Mouse (Mus musculus) right cerebral cortex, adult 18-20 months (tissue): Measurements from ENCODE around the gene AC134908.4.
"Not testable (repeated sequence)": the region's sequence is repeated elsewhere in the genome, so short reads cannot be mapped to it uniquely, and the experiment has no call there.

Source experiments
- DNase-seq: peaks from one replicate; pipeline ENCODE4 v3.0.0; 2022; ENCODE audit warnings: mixed read lengths

Gene AC134908.4

DNA sequence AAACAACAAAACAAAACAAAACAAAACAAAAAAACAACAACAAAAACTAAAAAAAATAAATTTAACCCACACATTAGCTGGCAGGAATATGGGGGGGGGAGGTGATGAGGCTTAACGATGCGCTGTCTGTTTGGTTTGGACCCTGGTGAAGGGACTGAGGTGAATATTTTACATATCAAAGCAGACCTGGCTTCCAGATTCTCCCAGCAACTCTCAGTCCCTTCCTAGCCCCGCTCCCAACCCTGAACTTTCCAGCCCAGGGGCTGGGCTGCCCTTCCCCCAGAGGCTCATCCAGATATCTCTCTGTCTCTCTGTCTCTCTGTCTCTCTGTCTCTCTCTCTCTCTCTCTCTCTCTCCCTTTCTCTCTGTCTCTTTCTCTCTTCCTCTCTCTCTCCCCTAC lies 32.9 kb downstream of the AC134908.4 start:
- DNase-seq: no peak

DNA sequence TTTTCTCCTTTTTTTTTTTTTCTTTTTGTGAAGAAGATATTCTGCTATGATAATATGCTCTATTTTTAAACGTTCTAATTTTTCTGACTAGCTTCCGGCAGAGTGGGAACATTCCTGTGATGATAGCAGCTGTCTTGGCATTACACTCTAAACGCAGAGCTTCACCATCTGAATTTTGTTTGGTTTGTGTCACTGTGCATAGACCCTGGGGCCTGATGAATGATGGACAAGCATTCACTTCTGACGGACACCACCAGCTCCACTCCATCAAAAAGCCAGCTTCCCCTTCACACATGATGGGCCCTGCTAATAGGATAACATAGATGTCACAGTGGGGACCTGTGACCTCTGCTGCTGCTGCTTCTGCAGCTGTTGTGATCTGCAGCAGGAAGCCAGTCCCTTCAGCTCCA lies 33.9 kb downstream of the AC134908.4 start:
- peak; percentile 59 for DNase-seq

DNA sequence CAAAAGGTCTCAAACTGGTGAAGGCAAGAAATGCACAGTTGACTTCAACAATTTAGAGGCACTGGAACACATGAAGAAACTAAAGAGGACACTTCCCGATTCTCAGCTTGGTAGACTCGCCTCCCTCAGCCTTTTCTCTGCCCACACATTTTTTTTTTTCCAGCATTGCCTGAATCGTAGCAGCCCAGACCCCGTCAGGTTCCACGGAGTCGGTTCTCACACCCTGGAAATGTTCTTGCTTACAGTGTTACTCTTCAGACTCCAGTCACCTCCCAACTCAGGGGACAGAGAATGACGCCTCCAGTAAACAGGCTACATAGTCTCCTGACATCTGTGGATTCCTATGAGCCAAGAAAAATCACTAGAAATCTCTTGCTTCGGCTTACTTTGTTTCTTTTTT lies 35.3 kb downstream of the AC134908.4 start:
- DNase-seq: peak; percentile 61

DNA sequence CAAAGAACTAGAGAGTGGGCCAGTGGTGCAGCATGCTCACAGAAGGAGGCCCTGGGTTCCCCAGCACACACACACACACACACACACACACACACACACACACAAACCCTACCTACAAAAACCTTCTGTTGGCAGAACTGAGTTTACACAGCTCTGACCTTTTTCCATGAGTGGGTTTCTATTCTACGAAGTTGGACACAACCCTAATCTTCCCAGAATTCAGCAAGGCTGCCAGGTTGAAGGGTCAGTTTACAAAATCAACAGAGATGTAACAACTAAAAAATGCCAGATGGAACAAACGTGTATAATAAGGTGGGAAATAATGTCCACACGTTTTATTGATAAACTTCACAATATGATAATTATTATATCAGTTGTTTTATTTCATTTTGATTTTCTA lies 37.8 kb downstream of the AC134908.4 start:
- DNase-seq: no peak

DNA sequence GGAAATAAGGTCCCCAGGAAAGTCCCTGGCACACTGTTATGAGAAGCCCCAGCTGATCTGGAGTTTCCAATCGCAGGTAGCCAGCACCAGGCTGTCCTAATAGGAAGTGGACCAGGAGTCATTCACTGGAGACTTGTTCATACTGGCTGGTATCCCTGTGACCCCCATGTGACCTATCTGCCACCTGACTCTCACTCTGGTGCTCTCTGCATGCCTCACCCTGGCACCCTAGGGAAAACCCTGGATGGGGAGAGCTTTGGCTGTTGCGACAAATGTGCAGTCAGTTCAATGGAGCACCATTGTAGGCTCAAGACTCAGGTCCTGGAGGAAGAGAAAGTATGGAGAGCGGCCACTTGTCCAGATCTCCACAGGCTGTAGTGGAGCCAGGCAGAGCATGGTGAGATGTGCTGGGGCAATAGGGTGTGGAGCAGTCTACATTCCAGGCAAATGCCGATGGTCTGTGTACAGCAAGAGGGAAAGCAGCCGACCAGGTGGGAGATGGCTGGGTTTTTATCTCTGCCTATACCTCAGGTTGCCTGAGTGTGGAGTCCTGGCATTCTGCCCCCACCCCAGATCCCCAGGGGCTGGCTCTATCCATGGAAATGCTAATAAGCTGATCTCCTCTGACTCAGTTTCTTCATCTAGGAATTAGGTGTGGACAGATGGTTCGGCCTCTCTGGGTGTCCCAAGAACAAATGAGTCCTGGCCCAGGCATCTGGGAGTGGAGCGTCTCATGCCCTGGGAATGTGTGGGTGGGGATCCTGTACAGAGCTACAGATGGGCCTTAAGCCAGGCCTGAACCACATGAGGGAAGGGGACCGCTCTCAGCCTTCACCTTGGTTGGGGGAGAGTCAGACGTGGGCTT lies 38.8 kb downstream of the AC134908.4 start:
- DNase-seq: no peak

DNA sequence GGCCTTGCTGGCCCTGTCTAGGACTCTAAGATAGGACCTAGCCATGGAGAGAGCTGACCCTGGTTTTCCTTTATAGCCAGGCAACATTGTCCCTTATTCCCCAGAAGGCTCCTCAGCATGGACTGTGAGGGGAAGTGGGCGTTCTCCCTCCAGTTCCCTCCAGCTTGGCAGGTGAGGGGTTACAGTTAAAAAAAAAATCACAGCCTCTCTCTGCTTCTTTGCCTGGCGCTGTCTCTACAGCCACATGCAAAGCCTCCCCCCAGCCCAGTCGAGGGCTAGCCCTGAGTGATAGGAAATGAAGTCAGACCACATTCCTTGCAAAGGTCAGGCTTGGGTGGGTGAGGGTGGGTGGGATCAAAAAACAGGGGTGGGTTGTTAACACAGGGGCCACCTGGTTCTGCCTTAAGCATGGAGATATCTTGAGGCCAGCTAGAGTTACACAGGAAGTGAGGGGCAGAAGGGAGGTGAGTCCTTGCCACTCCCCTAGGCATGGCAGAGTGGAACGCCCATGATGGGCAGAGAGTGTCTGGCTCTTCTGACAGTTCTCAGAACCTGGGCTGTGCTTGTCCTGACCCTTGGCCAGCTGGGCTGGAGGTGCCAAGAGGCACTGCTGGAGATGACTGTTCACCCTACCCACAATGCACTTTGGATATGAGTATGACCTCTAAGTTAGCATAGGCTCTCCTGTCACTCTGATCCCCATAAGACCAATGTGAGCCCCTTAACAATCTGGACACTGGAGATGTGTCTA lies 39.7 kb downstream of the AC134908.4 start:
- no peak for DNase-seq

DNA sequence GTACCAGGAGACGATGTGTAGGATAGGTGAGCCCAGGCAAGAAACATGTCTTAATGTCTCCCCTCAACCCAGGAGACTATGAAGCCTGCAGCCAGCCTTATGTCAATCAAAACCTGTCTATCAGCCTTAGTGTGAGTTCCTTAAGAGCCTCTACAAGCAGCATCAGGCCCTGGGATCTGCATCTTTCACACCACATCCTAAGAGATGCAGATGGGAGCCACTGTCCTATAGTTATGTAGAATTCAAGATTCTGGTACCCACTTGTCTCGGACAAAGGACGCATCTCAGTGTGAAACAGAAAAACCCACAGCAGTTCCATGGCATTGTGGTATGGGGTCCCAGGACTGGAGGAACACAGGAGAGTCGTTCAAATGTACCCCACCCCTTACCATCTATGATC lies 40.4 kb downstream of the AC134908.4 start:
- no peak for DNase-seq

DNA sequence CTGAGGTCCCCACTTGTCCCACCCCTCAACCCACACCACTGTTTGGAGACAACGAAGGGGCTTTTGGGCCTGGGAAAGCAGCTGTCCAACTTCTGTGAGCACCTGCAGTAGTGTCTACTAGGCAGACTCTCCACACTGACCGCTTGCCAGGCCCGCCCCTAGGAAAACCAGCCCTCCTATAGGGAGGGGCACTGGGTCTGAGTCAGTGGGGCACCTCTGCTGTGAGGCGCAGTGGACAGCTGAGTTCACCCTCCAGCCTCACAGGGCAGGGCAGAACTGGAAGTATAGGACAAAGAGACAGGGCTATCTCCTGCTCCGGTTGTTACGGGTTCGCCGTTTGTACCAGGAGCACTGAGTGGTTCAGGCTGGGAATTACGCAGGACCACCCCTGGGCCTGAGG lies 41.2 kb downstream of the AC134908.4 start, which contains the start of gene Msln:
TSS of gene Msln (minus strand) at position 138 of the 400 bp plus-strand sequence.
- no peak for DNase-seq

DNA sequence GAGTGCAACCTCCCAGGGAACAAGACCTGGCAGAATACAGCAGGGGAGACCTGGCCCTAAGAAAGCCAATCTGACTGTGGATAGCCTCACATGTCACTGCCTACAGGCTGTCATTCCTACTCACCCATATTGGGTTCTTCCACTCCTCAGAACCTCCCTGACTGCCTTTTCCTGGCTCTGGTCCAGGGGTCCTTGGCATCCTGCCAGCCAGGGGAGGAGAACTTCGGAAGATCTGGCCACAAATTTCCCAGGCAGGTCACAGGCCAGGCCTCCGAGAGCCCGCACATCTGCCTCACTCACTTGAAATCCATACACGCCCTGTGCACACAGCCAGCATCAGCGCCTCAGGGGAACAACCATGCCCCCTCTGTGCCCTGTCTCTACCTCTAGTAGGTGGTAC lies 44.0 kb downstream of the AC134908.4 start:
- DNase-seq: no peak

DNA sequence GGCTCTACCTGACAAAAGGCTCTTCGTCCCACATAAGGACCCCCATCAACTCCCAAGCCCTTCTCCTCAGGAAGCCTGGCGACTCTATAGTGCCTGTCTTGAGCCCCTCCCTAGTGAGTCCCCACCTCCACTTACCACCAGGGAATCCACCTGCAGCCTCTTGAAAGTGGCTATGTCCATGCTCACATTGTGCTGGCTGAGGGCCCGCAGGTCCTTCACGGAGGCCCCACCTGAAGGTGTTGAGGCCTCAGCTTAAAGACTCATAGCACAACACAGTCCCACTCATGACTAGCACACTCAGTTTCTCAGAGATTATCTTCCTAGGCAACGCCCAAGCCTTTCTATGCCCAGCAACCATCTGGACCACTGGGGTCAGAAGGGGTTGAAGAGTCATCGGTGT lies 46.1 kb downstream of the AC134908.4 start:
- no peak for DNase-seq

DNA sequence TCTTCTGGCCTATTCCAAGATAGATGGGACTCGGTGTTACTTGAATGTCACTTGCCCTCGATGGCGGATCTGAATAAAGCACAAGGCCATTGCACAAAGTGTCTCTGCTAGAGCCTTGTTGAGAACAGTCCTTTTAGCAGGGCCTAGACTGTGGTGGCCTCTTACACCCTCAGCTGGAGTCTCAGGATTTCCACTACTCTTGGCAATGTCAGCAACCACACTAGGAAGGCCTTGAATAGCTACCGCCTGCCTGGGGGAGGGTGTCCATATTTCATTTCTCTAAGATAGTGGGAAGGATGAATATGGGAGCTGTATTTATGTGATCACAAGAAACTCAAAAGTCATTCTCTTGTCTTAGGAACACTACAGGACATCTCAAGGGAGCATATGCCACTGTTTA lies 47.2 kb downstream of the AC134908.4 start:
- no peak for DNase-seq

DNA sequence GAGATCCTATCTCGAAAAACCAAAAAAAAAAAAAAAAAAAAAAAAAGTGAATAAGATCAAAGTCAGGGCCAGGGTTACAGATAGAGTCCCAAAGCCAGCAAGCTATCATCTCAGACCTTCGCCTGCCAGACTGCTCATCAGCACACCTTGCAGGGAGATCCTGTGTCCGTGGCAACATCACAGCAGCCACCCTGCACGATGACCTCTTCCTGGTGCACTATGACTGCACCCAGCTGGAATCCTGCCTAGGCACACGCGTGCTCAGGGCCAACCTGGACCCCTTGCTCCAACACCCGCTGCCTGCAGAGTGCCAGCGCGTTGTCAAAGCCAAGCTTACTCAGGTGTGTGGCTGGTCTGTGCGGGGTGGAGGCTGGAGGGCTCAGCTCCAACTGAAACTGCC lies 51.1 kb downstream of the AC134908.4 start:
- DNase-seq: no peak

DNA sequence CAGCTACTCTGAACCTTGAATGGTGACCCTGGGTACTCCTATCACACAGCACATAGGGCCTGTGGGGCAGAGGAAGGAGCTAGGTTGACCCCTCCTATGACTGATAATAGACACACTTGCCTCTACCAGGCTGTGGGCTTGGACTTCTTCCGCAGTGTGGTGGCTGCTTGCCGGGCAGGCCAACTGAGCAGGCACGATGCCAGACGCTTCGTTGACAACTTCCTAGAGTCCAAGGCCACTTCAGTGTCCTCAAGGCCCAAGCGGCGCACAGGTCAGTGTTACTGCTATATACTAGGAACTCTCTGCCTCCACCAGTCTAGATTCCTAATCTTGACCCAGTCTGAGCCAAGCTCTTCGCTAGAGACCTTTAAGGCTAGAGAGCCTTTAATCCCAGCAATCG lies 51.6 kb downstream of the AC134908.4 start:
- no peak for DNase-seq

DNA sequence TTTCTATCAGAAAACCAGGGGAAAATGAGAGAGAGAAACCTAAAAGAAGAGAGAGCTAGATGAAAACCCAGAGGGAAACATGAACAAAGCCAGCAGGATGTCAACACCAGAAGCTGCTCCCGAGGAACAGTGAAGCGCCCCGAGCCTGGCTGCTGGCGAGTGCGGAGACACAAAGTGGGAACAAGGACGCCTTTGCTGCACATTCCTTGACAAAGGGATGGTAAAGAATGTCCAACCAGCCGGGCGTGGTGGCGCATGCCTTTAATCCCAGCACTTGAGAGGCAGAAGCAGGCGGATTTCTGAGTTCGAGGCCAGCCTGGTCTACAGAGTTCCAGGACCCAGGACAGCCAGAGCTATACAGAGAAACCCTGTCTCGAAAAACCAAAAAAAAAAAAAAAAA lies 54.0 kb downstream of the AC134908.4 start:
- DNase-seq: not testable (repeated sequence)
